Mouse (Mus musculus) inflammation-experienced regulatory T-cells (primary cell): ENCODE measurements around the gene Me3. TPM values are rescaled to one million over a fixed set of nuclear protein-coding genes. Genes with fewer than 3 reads are reported as not detected.

ENCODE experiments used
- polyA plus RNA-seq, 2 experiments: library from polyadenylated mRNA; unstranded; fragments of 100-300 nt; shearing (Covaris generic); gene quantifications; one replicate each; pipeline ENCODE4 v1.2.1; 2017

The Me3 gene
- 1 to 10 TPM in 1 of 2 experiments, under 1 TPM in 1; 0.46 to 2.3 TPM for polyA plus RNA-seq

GRCm38 (mm10) chr7:89632342-89633251 is at the start of gene Me3:
Gene Me3, plus strand, starts transcription at chr7:89632392.

GRCm38 (mm10) chr7:89903442-89904343 is 271.5 kb downstream of the Me3 start, which contains the start of gene Ccdc81:
Gene Ccdc81, minus strand, starts transcription at chr7:89903629.

Other genes with a start within 250 kb of the Me3 start
- 10 to 100 TPM; 43.4 to 44.4 TPM for gene Tmem135, start 228.2 kb upstream of the Me3 start, polyA plus RNA-seq
- gene Fzd4, start 228.0 kb upstream of the Me3 start, polyA plus RNA-seq: under 1 TPM in 1 of 2 experiments, not detected in 1; 0.02 TPM
- gene Prss23, start 105.2 kb upstream of the Me3 start, polyA plus RNA-seq: under 1 TPM; 0.10 to 0.67 TPM